Mouse (Mus musculus) testis, postnatal 14 days (tissue): ENCODE results near the gene Jade2.

Experiments used
- DNase-seq: peaks from one replicate; pipeline ENCODE4 v3.0.0; 2021; ENCODE audit warnings: low spot score

Jade2 gene

DNA sequence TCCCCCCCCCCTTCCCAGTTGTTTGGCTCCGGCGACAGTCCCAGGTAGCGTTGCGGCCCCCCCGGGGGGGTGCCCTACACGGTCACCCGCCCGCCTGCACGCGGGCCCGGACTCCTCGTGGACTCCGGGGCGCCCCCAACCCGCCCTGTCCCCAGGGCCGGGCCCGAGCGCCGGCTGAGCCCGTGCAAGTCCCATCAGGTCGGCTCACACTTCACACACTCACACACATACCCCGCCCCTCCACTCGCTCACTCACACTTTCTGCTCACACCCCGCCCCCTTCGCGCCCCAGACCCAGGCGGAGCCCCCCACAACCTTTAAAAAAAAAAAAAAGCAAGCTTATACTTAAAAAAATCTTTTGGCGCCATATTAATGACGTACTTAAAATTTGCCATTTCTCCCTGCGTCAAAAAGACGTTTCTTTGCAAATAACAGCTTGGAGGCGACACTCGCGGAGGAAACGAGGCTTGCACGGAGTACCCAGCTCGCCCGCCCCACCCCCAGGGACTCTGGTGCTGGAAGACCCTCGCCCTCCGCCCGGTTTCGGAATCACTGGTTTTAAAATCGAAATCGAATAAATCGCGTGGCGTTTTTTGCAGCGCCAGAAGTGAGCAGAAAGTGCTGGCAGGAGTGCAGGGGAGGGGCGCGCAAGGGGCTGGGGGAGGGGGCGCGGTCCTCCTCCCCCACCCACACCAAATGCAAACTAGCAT lies 520 bp upstream of the Jade2 start:
- DNase-seq, result peak; percentile 72

DNA sequence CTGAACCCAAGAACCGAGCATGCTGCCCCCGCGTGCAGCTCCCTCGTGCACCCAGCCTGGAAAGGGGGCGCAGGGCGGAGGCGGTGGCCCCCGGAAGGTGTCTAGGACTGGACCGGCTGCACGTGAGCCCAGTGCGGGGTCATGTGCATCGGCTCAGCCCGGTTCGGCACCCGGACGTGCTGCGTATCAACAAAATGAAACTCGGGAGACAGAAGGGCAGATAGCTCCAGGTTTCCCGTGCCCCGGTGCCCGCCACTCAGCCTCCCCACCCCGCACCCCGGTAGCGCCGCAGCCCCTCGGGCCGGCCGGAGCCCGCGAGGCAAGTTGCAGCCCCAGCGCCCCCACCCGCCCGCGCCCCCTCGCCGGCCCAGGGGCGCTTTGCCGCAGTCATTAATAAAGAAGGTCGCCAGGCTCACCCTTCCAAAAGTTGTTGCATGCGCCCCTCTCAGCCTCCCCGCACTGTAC lies 805 bp downstream of the Jade2 start:
- peak; percentile 71 for DNase-seq

DNA sequence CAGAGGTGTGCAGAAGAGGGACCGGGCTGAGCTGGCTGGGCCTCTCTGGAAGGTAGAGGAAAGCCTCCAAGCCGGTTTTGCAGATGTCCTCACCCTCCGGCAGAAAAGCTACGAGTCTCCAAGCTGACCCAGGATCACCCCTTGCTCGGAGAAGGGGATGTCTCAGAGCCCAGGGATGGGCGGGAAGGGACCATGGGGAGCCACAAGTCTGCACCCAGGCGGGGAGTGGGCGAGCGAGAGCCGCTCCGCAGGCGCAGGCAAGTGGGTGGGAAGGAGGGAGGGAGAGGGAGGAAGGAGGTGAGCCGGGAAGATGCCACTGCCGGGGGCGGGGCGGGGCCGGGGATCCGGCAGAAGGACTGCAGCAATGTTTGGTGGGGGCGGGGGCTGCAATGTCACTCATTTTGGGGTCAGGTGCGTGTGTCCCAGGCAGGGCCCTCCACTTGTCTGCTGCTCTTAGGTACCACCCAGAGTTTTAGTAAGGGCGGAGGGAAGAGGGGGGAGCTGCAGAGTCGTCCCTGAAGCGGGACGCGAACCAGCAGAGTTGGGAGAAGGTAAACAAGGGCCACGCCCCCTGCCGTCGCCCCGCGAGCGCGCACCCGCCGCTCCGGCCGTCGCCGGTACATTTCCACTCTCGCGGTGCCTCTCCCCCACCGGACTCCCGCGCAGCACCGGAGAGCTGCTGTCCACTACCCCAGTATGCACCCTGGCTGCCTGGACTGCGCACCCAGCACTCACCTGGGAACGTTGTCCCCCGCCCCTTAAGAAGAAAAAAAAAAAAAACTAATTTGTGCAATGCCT lies 1.4 kb downstream of the Jade2 start:
- peak; percentile 78 for DNase-seq

DNA sequence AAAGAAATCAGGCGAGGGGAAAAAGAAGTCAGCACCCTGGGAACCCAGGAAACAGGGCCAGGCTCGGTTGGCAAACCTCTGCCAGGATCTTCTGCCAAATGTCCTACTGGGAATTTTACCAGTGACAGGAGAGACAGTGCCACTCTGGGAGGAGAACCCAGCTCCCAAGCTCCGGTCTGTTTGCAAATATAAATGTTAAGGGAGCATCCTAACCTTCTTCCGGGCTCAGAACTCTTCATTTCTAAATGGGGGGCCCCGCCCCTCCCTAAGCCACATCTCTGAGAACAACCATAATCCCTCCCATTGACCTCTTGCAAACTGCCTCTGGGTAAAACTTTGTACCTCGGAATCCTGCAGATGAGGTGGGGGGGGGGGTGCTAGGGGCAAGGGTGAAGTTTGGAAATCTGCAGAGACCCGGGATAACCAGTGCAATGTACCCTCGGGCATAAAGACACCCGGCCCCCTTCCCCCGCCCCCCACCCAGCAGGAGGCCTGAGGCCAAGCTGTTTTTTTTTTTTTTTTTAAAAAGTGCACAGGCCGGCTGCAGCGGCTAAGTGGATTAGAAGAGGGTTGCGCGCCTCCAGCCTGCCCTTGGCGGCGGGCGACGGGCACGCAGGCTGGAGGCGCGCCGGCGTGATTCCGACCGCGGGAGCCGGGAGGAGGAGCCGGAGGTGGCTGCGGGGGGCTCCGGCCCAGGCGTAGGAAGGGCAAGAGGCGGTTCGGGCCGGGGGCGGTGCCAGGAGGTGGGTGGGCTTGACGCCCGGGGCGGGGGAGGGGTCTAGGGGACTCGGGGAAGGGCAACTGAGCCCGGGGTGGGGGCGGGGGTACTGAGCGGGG lies 2.3 kb downstream of the Jade2 start:
- peak; percentile 88 for DNase-seq

DNA sequence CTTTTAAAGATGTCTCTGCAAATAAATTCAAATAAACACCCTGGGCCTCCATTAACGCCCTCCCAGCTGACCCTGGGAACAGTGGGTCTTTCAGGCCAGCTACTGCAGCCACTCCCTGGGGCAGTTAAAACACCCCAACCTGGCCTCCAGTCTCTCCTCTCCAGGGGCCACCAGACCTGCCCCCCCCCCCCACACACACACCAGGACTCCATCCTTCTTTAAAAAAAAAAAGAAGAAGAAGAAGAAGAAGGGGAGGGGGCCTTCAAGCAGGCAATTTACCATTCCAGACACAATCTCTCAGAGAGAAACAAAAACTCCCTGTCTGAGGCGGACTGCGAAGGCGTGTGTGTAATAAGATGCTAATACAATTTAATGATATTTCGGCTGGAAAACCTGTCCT lies 4.9 kb downstream of the Jade2 start:
- DNase-seq, result no peak

DNA sequence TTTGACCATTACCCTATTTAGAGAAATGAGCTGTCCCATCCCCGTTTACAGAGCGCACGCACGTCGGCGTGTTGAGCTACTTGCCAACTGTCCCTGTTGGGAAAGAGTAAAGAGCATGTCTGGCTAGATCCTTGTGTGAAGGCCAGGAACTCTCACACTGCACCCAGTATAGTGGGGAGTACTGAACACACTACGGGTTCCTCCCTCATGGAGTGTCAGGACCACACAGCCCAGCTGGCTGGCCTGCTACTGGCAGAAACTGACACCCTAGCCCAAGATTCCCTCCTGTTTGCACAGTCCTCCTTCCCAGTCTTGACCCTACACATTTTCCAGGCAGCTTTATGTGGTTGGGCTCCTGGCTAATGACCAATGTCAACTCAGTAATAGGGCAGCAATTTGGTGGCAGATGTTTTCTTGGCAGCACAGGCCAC lies 5.3 kb downstream of the Jade2 start:
- no peak for DNase-seq

DNA sequence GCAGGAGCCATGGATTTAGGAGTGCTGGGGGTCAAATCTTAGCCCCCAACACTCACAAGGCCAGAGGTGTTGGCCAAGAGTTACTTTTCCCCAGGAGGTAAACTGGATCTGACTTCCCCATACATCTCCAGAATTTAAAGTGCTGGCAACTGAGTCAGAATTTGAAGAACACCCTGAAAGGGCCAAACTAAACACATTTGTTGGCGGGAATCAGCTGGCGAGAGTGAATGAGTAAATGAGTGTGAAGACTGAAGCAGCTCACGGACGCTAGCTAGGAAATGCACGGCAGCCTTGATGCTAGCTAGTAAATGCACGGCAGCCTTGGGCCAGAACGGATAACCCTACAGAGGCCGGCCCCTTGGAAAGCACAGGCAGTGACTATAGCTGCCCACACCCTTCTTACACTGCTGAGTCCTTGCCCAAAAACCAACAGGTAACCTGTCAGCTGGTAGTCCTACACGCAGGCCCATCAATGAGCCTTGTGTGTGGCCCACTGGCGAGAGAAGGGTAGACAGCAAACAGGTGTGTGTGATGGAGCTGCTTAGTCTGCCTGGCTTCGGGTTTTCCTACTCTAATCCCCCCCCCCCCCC lies 6.6 kb downstream of the Jade2 start:
- DNase-seq, result no peak

DNA sequence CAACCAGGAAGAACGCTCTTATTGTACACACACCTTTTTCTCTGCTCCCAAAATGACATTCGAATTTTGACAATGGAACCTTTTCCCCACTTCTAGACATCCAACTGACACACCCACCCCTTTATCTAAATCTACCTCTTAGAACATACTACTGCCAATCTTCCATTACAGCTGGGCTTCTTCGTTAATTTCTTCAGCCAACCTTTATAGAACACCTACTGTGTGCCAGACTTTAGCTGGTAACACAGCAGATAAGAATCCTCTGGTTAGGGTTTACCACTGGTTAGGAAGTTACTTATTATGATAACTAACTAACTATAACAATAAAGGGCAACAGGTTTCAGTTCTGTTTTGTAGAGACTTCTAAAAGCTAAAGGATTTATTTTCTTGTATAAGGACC lies 9.1 kb downstream of the Jade2 start:
- no peak for DNase-seq

DNA sequence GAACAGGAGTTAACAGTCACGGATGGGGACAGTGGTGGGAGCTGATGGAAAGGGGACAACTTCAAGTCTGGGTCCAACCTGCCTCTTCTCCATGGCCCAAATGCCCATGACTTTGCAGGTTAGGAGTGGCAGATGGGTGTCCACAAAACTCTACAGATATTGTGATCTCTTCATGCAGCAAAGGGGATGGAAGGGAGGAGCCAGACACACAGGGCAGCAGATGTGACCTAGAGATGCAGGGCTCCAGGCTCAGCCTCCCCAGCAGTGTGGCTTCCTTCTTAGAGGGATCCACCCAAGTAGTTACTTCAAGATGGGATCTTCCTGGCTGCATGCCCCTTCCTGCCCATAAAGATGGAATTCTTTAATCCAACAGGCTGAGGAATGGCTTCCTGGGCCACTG lies 9.6 kb downstream of the Jade2 start:
- DNase-seq, result no peak

DNA sequence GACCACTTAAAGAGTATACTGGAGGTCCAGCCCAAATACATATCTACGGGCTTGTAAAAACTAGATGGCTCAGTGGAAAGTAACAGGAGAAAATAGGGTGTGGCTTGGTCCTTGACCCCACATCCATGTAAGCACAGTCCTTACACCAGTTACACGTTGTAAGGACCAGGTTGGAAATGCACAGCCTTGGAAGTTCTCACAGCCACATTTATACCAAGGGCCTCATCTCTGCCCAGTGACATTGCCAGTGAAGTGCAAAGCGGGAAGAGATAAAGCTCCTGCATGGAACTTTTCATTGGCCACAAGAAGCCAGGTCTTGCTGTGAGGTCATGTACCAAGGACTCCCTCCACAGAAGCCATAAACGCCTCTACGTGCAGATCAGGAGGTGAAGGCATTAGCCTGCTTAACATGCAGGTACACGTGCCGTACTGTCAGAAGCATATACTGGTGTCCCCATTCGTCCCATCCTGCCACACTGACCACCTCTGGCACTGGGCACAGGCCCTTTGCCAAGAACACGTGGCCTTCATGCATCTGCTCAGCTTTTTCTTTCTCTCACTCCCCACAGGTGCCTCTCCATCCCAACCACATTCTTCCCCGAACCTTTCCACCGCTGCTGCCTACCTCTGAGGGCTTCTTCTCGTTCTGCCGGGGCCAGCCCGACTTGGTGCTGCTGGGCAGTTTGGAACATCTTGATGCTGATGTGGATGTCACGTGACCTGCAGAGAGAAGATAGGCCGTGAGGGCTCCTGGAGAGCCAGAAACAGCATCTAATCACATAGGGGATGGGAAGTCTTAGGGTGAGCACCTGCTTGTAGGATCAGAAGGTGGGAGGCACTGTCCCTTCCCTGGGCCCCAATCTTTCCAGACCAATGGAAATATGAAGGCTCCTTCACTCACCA lies 11.2 kb downstream of the Jade2 start:
- DNase-seq, result no peak

DNA sequence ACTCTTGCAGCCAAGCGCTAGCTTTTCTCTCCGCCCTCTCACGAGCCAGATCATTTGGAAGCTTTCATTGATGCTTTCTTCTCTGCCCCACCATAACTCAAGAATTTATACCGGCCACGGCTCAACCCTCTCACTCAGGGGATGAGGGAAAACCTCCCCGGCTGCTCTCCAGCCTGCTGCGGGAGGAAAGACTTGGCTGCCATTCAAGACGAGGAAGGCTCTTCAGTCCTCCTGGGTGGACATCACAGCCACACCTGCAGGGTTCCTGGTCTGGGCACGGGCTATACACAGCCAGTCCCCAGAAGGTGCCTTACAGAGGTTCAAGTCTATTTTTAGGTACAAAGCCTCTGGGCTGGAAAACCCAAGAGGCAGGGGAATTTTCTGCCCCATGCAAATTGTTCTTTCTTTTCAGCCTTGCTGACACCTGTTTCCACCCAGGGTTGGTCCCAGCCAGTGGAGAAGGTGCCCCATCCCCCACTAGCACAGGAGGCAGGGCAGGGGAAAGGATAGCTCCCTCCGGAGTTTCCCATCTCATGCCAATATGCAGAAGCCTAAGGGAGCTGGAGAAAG lies 12.8 kb downstream of the Jade2 start:
- DNase-seq, result no peak

DNA sequence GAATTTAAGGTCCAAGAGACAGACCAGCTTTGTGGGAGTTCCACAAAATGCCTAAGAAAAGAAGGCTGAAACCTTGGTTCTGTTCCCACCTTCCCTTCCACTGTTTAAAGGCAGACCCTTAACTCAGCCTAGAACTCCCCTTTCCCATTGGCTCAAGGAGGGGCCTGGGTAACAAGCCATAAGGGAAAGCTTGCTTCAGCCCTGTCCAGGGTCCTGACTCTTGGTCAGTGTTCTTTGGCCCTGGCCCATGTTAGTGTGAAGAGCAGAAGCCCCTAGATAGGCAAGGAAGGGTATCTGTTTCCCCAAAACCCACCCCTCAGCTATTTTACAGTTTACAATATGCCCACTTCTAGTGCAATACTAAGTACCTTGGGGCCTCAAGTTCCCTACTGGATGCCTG lies 13.6 kb downstream of the Jade2 start:
- DNase-seq, result no peak

DNA sequence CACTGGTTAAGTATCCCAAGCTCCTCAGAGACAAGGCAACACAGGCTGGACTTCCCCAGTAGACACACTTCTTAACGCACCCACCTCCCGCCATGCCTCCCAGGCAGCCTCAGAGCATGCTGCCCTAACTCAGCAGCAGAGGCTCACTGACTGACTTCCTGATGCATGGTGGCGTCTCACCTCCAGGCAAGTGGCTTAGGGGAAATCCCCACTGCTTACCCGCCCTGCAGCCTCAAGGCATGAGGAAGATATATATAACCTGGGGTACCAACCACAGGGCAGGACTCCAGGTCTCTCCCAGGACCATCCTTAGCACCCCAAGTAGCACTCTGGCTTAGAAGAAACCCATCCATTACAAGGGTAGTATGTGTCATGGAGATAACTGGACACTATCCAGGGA lies 14.3 kb downstream of the Jade2 start:
- no peak for DNase-seq

DNA sequence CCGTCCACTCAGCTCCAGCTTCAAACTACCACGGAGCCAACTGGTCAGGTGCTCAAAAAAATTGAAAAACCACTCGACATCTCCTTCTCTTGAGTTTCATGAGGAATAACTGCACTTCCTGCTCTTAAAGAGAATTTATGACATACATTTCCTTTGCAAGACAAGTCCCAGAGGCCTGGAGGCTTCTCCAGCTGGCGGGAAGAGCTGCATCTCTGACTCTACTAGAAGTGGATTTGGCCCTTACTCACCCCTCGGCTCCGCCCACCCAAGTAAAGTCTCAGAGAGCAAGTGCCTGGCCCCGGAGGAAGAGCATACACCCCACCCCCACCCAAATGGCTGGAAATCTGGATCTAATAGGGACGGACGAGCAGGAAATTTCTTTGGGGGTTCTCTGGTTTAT lies 16.3 kb downstream of the Jade2 start:
- no peak for DNase-seq

DNA sequence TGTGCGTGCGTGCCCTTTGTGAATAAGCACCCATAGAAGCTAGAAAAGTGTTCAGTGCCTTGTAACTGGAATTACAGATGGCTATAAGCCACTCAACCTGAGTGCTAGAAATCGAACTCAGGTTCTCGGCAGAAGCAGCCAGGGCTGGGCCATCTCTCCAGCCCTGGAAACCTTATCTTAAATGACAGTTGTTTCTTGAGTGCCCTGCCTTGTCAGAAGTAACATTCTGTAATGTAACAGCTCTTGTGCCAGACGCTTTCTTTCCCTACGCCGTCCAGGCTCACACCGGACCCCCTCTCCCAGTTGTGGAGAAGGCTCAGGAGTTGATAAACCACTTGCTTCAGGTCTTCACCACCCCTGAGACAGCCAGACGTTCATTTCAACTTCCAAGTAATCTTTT lies 16.8 kb downstream of the Jade2 start:
- no peak for DNase-seq

DNA sequence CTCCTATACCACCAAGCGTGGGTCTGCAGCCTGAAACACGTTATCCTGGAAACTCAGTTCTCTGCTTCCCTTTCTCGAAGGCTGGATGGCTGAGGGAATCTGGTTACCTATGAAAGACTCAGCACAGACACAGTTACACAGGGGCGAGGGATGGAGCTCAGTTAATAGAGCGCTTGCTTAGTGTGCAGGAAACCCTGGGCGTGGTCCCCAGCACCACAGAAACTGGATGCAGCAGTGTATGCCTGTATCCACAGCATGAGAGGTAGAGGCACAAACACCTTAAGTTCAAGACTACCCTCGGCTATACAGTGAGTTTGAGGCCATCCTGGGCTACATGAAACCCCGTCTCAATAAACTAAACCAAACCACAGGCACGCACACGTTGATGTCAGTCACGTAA lies 17.5 kb downstream of the Jade2 start:
- no peak for DNase-seq

DNA sequence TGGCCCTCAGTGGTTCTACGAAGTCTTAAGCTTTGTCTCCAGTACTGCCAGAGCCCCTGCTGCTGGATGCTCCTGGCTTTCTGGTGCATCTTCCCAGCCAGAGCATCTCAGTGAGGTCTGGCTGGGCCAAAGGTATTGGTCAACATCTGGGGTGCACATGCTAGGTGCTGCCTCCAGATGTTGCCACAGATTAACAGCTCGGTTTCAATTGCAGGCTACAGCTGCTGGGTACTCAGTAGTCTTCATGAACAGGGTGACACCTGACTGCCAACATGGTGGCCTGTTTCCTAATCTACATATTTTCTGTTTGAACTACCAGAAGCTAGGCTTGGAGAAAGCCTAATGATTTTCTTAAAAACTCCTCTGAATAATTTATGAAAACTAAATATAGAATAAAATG lies 18.3 kb downstream of the Jade2 start:
- DNase-seq, result no peak

DNA sequence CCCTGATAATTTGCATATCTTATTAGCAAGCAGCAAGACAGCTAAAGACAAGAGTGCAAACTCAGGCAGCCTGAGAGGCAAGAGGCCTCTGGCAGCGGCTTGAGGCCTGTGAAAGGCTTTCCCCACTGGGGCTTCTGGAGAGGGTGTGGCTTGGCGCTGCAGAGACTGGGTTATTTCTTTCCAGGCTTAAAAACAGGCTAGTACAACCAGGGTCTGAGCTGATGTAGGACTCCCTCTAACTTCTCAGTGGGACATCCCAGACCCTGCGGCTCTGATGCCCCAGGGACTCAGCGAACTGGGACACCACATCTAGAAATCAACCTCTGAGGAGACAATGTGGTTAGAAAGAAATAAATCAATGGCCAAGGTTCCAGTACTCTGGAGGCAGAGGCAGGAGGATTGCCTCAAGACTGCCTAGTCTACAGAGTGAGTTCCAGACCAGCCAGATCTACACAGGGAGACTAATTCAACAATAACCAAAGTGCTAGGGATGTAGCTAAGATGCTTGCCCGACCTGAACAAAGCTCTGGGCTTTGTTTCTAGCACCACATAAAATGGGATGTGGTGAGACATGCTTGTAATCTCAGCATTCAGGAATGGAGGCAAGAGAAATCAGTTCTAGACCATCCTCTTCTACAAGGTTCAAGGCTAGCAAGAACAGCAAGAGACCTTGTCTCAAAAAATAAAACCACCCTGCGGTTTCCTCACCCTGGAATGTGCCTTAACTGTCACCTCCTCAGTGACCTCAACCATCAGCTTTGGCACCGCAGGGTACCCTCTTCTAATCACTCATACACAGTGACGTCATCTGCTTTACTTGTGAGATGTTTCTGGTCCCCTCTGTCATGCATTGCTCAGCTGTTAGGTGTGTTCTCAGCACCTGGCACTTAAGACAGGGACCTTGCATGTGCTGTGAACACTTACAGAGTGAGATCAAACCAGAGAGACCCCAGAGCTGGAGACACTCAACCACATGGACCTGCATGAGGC lies 20.0 kb downstream of the Jade2 start:
- no peak for DNase-seq

DNA sequence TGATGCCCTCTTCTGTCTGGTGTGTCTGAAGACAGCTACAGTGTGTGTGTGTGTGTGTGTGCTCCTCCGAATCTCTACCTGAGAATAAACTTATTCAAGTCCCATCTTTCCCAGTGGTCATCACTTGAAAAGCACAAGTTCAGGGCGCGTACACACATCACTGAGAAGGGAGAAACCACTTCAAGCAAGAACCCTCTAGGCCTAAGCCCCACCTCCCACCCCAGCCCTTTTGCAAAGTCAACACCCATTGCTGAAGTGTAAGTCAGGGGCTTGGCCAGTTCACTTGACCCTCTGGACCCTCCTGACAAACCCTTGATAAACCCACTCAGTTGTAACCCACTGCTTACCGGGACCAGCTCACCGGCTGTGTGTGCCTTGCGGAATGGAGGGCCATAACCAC lies 20.9 kb downstream of the Jade2 start:
- no peak for DNase-seq

DNA sequence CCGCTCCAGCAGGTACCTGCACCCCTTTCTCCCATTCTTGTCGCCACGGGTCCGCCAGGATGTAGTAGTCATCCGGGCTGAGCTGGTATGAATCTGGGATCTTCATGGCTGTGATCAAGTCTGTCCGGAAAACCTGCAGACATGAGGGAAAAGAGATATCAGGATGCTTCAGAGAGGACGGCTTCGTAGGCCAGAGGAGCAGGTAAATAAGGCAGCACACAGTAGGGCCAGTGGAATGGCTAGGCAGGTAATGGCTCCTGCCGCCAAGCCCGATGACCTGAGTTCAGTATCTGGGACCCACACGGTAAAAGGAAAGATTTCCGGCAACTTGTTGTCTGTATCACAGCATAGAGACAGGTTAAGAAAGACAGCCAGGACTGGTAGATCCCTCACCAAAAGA lies 21.9 kb downstream of the Jade2 start:
- no peak for DNase-seq
